Mouse (Mus musculus) embryo, embryonic 9.5 days (tissue): ENCODE results near the gene Zbtb37.
"Not testable (repeated sequence)": the region's sequence is repeated elsewhere in the genome, so short reads cannot be mapped to it uniquely, and the experiment has no call there.

ENCODE experiments used
- DNase-seq: peaks from one replicate; pipeline ENCODE4 v3.0.0-alpha.2; 2017; ENCODE audit errors: extremely low spot score

Gene Zbtb37

GRCm38 (mm10) chr1:161033856-161034434, 704 bp downstream of the Zbtb37 start:
- no peak for DNase-seq

- no peak for DNase-seq
Measured at GRCm38 (mm10) chr1:161032345-161032744, 2.3 kb downstream of the Zbtb37 start.

- no peak for DNase-seq
Measured at GRCm38 (mm10) chr1:161031881-161032280, 2.8 kb downstream of the Zbtb37 start.

GRCm38 (mm10) chr1:161030058-161030457, 4.6 kb downstream of the Zbtb37 start:
- DNase-seq: no peak

GRCm38 (mm10) chr1:161028427-161028826, 6.2 kb downstream of the Zbtb37 start:
- not testable (repeated sequence) for DNase-seq

GRCm38 (mm10) chr1:161027196-161027595, 7.5 kb downstream of the Zbtb37 start:
- DNase-seq: no peak

GRCm38 (mm10) chr1:161025410-161026210, 9.0 kb downstream of the Zbtb37 start:
- DNase-seq: no peak

- DNase-seq: no peak
Measured at GRCm38 (mm10) chr1:161020051-161020450, 14.6 kb downstream of the Zbtb37 start.

GRCm38 (mm10) chr1:161016378-161016777, 18.3 kb downstream of the Zbtb37 start:
- DNase-seq: no peak

- DNase-seq: no peak
Measured at GRCm38 (mm10) chr1:161010436-161010835, 24.2 kb downstream of the Zbtb37 start.

- DNase-seq: no peak
Measured at GRCm38 (mm10) chr1:161008038-161008437, 26.6 kb downstream of the Zbtb37 start.

- no peak for DNase-seq
Measured at GRCm38 (mm10) chr1:161006471-161006870, 28.2 kb downstream of the Zbtb37 start.

GRCm38 (mm10) chr1:161005526-161005925, 29.1 kb downstream of the Zbtb37 start:
- DNase-seq: no peak

- no peak for DNase-seq
Measured at GRCm38 (mm10) chr1:161004942-161005341, 29.7 kb downstream of the Zbtb37 start.

- no peak for DNase-seq
Measured at GRCm38 (mm10) chr1:160993851-160994250, 40.8 kb downstream of the Zbtb37 start.

- DNase-seq: no peak
Measured at GRCm38 (mm10) chr1:160989395-160989794, 45.3 kb downstream of the Zbtb37 start.

GRCm38 (mm10) chr1:160986881-160987635, 47.6 kb downstream of the Zbtb37 start:
- DNase-seq: no peak

GRCm38 (mm10) chr1:160985477-160985876, 49.2 kb downstream of the Zbtb37 start:
- no peak for DNase-seq

GRCm38 (mm10) chr1:160984731-160985130, 49.9 kb downstream of the Zbtb37 start:
- not testable (repeated sequence) for DNase-seq

GRCm38 (mm10) chr1:160982887-160983286, 51.8 kb downstream of the Zbtb37 start:
- no peak for DNase-seq

GRCm38 (mm10) chr1:160981337-160981736, 53.3 kb downstream of the Zbtb37 start:
- DNase-seq: no peak

GRCm38 (mm10) chr1:160980537-160981234, 54.0 kb downstream of the Zbtb37 start:
- DNase-seq: no peak
